Mouse (Mus musculus): Measurements from ENCODE around the gene Nkiras2. TPM values are rescaled to one million over a fixed set of nuclear protein-coding genes. Genes with fewer than 3 reads are reported as not detected.

The Nkiras2 gene
- polyA plus RNA-seq, 1 experiment from 2014 or later = 125 TPM

- 51% methylated on average over 13 of the region's 13 CpGs for WGBS
- H3K9me3 ChIP-seq (ENCODE audit: control insufficient read depth, low read length) = no peaks in the 10 kb centered on the region
- ATAC-seq (ENCODE audit: low FRiP score, low TSS enrichment) = no peak
- peak; percentile 40 for DNase-seq
- H3K4me3 ChIP-seq (replicated peaks; ENCODE audit: low read depth, low read length) = no peak overlapping the region
- H3K9ac ChIP-seq (replicated peaks; ENCODE audit: low read length) = no peak overlapping the region; the same call in 1 of the 2 replicates
- H3K27ac ChIP-seq (replicated peaks; ENCODE audit: low read depth, low read length) = peak overlapping the region; percentile 52
- no peak overlapping the region for H3K4me2 ChIP-seq (ENCODE audit: low read length)
- peaks cover 7% of the 10 kb centered on the region for H3K4me1 ChIP-seq (ENCODE audit: control insufficient read depth, insufficient read depth, low read length)
- H3K36me3 ChIP-seq (ENCODE audit: control insufficient read depth, insufficient read depth, low read length) = peaks cover 25% of the 10 kb centered on the region
- no peaks in the 10 kb centered on the region for H3K27me3 ChIP-seq (ENCODE audit: control insufficient read depth, insufficient read depth, low read length)
Measured at GRCm38 (mm10) chr11:100628862-100629352, 9.9 kb downstream of the Nkiras2 start.

GRCm38 (mm10) chr11:100634530-100634929 lies 15.5 kb downstream of the Nkiras2 start:
- 74% methylated on average over 7 of the region's 7 CpGs for WGBS
- H3K27ac ChIP-seq (replicated peaks; ENCODE audit: low read depth, low read length) = no peak overlapping the region
- H3K9ac ChIP-seq (replicated peaks; ENCODE audit: low read length) = no peak overlapping the region
- no peak overlapping the region for H3K4me3 ChIP-seq (replicated peaks; ENCODE audit: low read depth, low read length)
- H3K36me3 ChIP-seq (ENCODE audit: control insufficient read depth, insufficient read depth, low read length) = no peaks in the 10 kb centered on the region
- no peaks in the 10 kb centered on the region for H3K9me3 ChIP-seq (ENCODE audit: control insufficient read depth, low read length)
- H3K27me3 ChIP-seq (ENCODE audit: control insufficient read depth, insufficient read depth, low read length) = no peaks in the 10 kb centered on the region
- DNase-seq (no peak), ATAC-seq (ENCODE audit: low FRiP score, low TSS enrichment) (no peak)
- H3K4me2 ChIP-seq (ENCODE audit: low read length) = no peak overlapping the region
- no peaks in the 10 kb centered on the region for H3K4me1 ChIP-seq (ENCODE audit: control insufficient read depth, insufficient read depth, low read length)

DNA sequence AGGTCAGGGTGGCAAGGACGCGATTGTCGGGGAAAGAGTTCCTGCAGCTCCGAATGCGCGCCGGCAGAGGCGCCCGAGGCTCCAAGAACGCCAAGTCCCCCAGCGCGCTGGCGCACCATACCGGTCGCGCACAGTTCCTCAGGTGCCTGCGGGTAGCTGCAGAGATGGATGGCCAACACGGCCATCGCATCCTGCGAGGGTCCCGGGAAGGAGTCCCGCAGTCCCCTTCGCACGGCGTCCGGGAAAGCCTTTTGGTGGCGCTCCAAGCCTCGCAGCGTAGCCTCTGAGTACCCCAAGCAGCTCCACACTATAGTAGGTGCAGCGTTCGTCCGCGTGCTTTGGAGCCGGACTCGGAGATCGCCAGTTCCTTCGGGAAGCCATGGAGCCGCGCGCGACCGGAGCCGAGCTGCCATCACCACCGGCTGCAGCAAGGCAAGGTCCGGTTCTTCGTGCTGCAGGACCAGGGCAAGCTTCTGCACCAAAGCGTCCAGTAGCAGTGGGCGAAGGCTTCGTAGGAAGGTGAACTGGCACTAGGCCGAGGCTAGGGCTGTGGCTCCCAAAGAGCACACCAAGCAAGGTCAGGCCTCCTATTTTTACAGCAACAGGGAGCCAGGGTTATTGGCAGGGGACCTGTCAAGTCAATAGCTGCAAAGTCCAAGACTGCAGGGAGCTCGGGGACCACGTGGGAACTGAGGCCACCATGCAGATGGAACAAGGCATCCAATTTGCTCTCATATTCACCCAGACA lies 21.3 kb downstream of the Nkiras2 start:
- ATAC-seq (ENCODE audit: low FRiP score, low TSS enrichment) (no peak), DNase-seq (peak; percentile 85)
- WGBS = 7% methylated on average over 52 of the region's 52 CpGs
- H3K9ac ChIP-seq (replicated peaks; ENCODE audit: low read length) = peak overlapping the region; percentile 48
- peaks cover 6% of the 10 kb centered on the region; the same call in 1 of the 2 replicates for H3K4me1 ChIP-seq (ENCODE audit: control insufficient read depth, insufficient read depth, low read length)
- peak overlapping the region; percentile 71 for H3K4me2 ChIP-seq (ENCODE audit: low read length)
- H3K9me3 ChIP-seq (ENCODE audit: control insufficient read depth, low read length) = no peaks in the 10 kb centered on the region
- H3K4me3 ChIP-seq (replicated peaks; ENCODE audit: low read depth, low read length) = peak overlapping the region; percentile 35
- H3K36me3 ChIP-seq (ENCODE audit: control insufficient read depth, insufficient read depth, low read length) = no peaks in the 10 kb centered on the region
- H3K27me3 ChIP-seq (ENCODE audit: control insufficient read depth, insufficient read depth, low read length) = peaks cover 9% of the 10 kb centered on the region; the same call in 1 of the 2 replicates
- H3K27ac ChIP-seq (replicated peaks; ENCODE audit: low read depth, low read length) = 0 out of 2 replicates have a peak overlapping the region, but pooled peaks have one; percentile 20

DNA sequence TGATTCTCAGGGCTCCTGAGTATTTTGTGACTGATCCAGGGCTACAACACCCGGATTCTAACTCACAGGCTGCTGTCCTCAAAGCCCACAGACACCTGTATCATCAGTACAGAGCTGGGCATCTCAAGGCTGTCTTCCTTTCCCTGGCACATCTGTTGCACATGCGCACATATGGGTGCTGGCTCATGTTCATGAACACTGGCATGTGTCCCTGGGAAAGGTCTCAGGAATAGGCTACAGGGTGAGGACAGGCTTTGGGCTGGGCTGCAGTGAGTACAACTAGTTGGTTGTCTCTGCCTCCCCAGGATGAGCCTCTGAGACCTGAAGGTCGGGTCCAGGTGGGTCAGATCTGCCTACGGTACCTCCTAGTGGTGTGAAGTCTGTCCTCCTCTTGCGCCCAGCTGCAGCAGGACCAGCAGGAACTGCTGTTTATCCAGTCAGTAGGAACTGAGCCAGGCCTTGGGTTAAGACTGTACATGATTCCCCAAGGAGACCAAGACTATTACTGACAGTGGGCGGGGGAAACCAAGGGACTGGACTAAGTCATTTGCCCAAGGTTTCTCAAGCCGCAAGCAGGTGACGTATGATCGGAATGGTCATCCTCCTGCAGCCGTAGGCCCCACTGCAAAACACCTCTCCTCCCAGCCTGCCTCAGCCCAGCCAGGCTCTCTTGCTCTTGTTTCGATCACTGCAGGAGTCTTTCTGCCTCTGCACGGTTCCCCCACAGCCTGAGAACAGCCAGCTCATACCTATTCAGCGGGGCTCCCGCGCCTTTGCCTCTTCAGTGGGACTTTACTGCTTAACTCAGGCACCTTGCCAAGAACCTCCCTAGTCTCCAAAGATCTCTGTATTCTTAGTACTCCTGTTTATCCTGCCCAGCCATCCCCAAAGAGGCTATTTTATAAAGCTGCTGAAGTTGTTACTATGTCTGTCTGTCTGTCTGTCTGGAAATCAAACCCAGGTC lies 24.9 kb downstream of the Nkiras2 start:
- Histone ChIP-seq H3K9ac (replicated peaks; ENCODE audit: low read length) (no peak overlapping the region), H3K27me3 (ENCODE audit: control insufficient read depth, insufficient read depth, low read length) (peaks cover 9% of the 10 kb centered on the region; the same call in 1 of the 2 replicates), H3K4me3 (replicated peaks; ENCODE audit: low read depth, low read length) (no peak overlapping the region), H3K4me2 (ENCODE audit: low read length) (no peak overlapping the region), H3K36me3 (ENCODE audit: control insufficient read depth, insufficient read depth, low read length) (no peaks in the 10 kb centered on the region), H3K27ac (replicated peaks; ENCODE audit: low read depth, low read length) (no peak overlapping the region), H3K4me1 (ENCODE audit: control insufficient read depth, insufficient read depth, low read length) (peaks cover 6% of the 10 kb centered on the region; the same call in 1 of the 2 replicates), H3K9me3 (ENCODE audit: control insufficient read depth, low read length) (no peaks in the 10 kb centered on the region)
- DNase-seq (peak; percentile 51), ATAC-seq (ENCODE audit: low FRiP score, low TSS enrichment) (no peak)
- WGBS = 64% methylated on average over 15 of the region's 15 CpGs

DNA sequence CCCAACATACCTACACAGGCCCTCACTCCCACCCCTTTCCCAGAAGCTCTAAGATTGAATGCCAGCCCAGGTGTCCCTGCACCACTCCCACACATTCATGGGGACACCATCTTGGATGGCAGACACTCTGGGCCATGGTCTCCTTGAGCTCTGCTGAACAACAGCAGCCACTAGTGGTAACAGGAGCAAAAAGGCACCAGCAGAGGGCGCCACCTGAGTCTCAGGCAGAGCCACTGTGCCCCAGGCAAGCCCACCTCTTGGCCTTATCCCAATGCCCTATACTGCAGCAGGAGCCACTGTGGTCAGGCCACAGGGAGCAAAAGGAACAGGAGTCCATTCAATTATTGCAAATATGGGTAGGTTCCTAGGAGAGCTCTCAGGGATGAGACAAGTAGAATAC lies 27.2 kb downstream of the Nkiras2 start:
- WGBS = 18% methylated on average over 1 of the region's 1 CpGs
- Histone ChIP-seq H3K4me3 (replicated peaks; ENCODE audit: low read depth, low read length) (no peak overlapping the region), H3K4me1 (ENCODE audit: control insufficient read depth, insufficient read depth, low read length) (no peaks in the 10 kb centered on the region), H3K9me3 (ENCODE audit: control insufficient read depth, low read length) (no peaks in the 10 kb centered on the region), H3K9ac (replicated peaks; ENCODE audit: low read length) (no peak overlapping the region), H3K36me3 (ENCODE audit: control insufficient read depth, insufficient read depth, low read length) (no peaks in the 10 kb centered on the region), H3K4me2 (ENCODE audit: low read length) (no peak overlapping the region), H3K27ac (replicated peaks; ENCODE audit: low read depth, low read length) (no peak overlapping the region), H3K27me3 (ENCODE audit: control insufficient read depth, insufficient read depth, low read length) (peaks cover 3% of the 10 kb centered on the region; the same call in 1 of the 2 replicates)
- no peak for ATAC-seq (ENCODE audit: low FRiP score, low TSS enrichment)
- DNase-seq = peak; percentile 58

- no peaks in the 10 kb centered on the region for H3K4me1 ChIP-seq (ENCODE audit: control insufficient read depth, insufficient read depth, low read length)
- no peak overlapping the region for H3K4me2 ChIP-seq (ENCODE audit: low read length)
- H3K4me3 ChIP-seq (replicated peaks; ENCODE audit: low read depth, low read length) = no peak overlapping the region
- H3K36me3 ChIP-seq (ENCODE audit: control insufficient read depth, insufficient read depth, low read length) = no peaks in the 10 kb centered on the region
- WGBS = 87% methylated on average over 8 of the region's 8 CpGs
- peaks cover 3% of the 10 kb centered on the region; the same call in 1 of the 2 replicates for H3K27me3 ChIP-seq (ENCODE audit: control insufficient read depth, insufficient read depth, low read length)
- no peak for ATAC-seq (ENCODE audit: low FRiP score, low TSS enrichment)
- no peaks in the 10 kb centered on the region for H3K9me3 ChIP-seq (ENCODE audit: control insufficient read depth, low read length)
- DNase-seq = no peak
- no peak overlapping the region for H3K9ac ChIP-seq (replicated peaks; ENCODE audit: low read length)
- H3K27ac ChIP-seq (replicated peaks; ENCODE audit: low read depth, low read length) = no peak overlapping the region
Measured at GRCm38 (mm10) chr11:100648405-100648804, 29.4 kb downstream of the Nkiras2 start.

- WGBS = 20% methylated on average over 8 of the region's 8 CpGs
- H3K4me1 ChIP-seq (ENCODE audit: control insufficient read depth, insufficient read depth, low read length) = no peaks in the 10 kb centered on the region
- H3K4me3 ChIP-seq (replicated peaks; ENCODE audit: low read depth, low read length) = no peak overlapping the region
- ATAC-seq (ENCODE audit: low FRiP score, low TSS enrichment) (no peak), DNase-seq (no peak)
- no peak overlapping the region for H3K27ac ChIP-seq (replicated peaks; ENCODE audit: low read depth, low read length)
- H3K9me3 ChIP-seq (ENCODE audit: control insufficient read depth, low read length) = no peaks in the 10 kb centered on the region
- no peak overlapping the region for H3K4me2 ChIP-seq (ENCODE audit: low read length)
- H3K9ac ChIP-seq (replicated peaks; ENCODE audit: low read length) = no peak overlapping the region
- H3K36me3 ChIP-seq (ENCODE audit: control insufficient read depth, insufficient read depth, low read length) = no peaks in the 10 kb centered on the region
- H3K27me3 ChIP-seq (ENCODE audit: control insufficient read depth, insufficient read depth, low read length) = peaks cover 3% of the 10 kb centered on the region; the same call in 1 of the 2 replicates
Measured at GRCm38 (mm10) chr11:100651205-100651604, 32.2 kb downstream of the Nkiras2 start.

- no peak for ATAC-seq (ENCODE audit: low FRiP score, low TSS enrichment)
- Histone ChIP-seq H3K4me1 (ENCODE audit: control insufficient read depth, insufficient read depth, low read length) (peaks cover 3% of the 10 kb centered on the region; the same call in 1 of the 2 replicates), H3K4me3 (replicated peaks; ENCODE audit: low read depth, low read length) (no peak overlapping the region), H3K4me2 (ENCODE audit: low read length) (no peak overlapping the region), H3K9ac (replicated peaks; ENCODE audit: low read length) (no peak overlapping the region), H3K27me3 (ENCODE audit: control insufficient read depth, insufficient read depth, low read length) (peaks cover 3% of the 10 kb centered on the region; the same call in 1 of the 2 replicates), H3K36me3 (ENCODE audit: control insufficient read depth, insufficient read depth, low read length) (no peaks in the 10 kb centered on the region), H3K9me3 (ENCODE audit: control insufficient read depth, low read length) (no peaks in the 10 kb centered on the region), H3K27ac (replicated peaks; ENCODE audit: low read depth, low read length) (no peak overlapping the region)
- 17% methylated on average over 3 of the region's 3 CpGs for WGBS
- DNase-seq = no peak
Measured at GRCm38 (mm10) chr11:100651748-100652147, 32.7 kb downstream of the Nkiras2 start.
